Mouse (Mus musculus) forebrain, postnatal 0 days (tissue): ENCODE data around the gene Slc25a42. TPM values are rescaled to one million over a fixed set of nuclear protein-coding genes. Genes with fewer than 3 reads are reported as not detected.

Experiments
- ATAC-seq: fragments of 200-750 bp; cut with Nextera tagmentation; 2 replicates; pipeline ENCODE4 v1.8.0; 2017; ENCODE audit warnings: mild to moderate bottlenecking, moderate library complexity
- DNase-seq: peaks from one replicate; pipeline ENCODE4 v3.0.0-alpha.2; 2015
- H3K27ac ChIP-seq: fragments of 300-500 bp; sonication (generic); 2 replicates; pipeline ENCODE4 v1.5.1; 2014; ENCODE audit warnings: low read depth, mild to moderate bottlenecking, antibody characterized with exemption, low read length, moderate library complexity, mixed read lengths
- H3K27me3 ChIP-seq: fragments of 300-500 bp; sonication (generic); 2 replicates; pipeline ENCODE4 v1.6.1; 2014; ENCODE audit warnings: mild to moderate bottlenecking, low read length, mixed read lengths; ENCODE audit not compliant: insufficient read depth
- H3K36me3 ChIP-seq: fragments of 300-500 bp; sonication (generic); 2 replicates; pipeline ENCODE4 v1.6.1; 2014; ENCODE audit warnings: mild to moderate bottlenecking, moderate library complexity; ENCODE audit not compliant: insufficient read depth
- H3K4me1 ChIP-seq: fragments of 300-500 bp; sonication (generic); 2 replicates; pipeline ENCODE4 v1.6.1; 2014; ENCODE audit warnings: antibody characterized with exemption; ENCODE audit not compliant: insufficient read depth
- H3K4me2 ChIP-seq: fragments of 300-500 bp; sonication (generic); 2 replicates; pipeline ENCODE4 v1.6.1; 2014; ENCODE audit warnings: low read depth, mild to moderate bottlenecking, moderate library complexity
- H3K4me3 ChIP-seq: fragments of 300-500 bp; sonication (generic); 2 replicates; pipeline ENCODE4 v1.5.1; 2014; ENCODE audit warnings: low read depth, low read length, mixed read lengths
- H3K9ac ChIP-seq: fragments of 300-500 bp; sonication (generic); 2 replicates; pipeline ENCODE4 v1.6.1; 2014; ENCODE audit warnings: mild to moderate bottlenecking
- H3K9me3 ChIP-seq: fragments of 300-500 bp; sonication (generic); 2 replicates; pipeline ENCODE4 v1.6.1; 2016; ENCODE audit warnings: low read length
- CTCF ChIP-seq: sonication (generic); IDR thresholded peaks from 2 replicates; pipeline ENCODE4 v1.5.1; 2016; ENCODE audit warnings: antibody characterized with exemption, control low read depth, low read depth
- WGBS: fragments of 180-500 bp; shearing (Covaris S2); extraction: QIAGEN DNeasy Blood & Tissue Kit; methylation state at CpG from one replicate; pipeline ENCODE4 v1.1.7; 2014; 5-methylcytosine and 5-hydroxymethylcytosine counted together
- polyA plus RNA-seq: library from polyadenylated mRNA; unstranded; fragments of >200 nt; fragmentation: Nextera tagmentation; extraction: Ambion mirVana; gene quantifications from 2 replicates; pipeline ENCODE4 v1.2.1, GENCODE M21; 2015
- total RNA-seq: library from RNA; depleted of rRNA; stranded (reverse); fragments of >200 nt; gene quantifications from 2 replicates; pipeline ENCODE4 v1.2.3, GENCODE M21; 2014; rRNA removed

Slc25a42 gene
- total and polyA plus RNA-seq, 2 experiments from 2014 or later = 6.2 to 11.7 TPM

- H3K27me3 ChIP-seq = no peaks in the 10 kb centered on the region
- H3K9me3 ChIP-seq = no peaks in the 10 kb centered on the region
- TF ChIP-seq CTCF = no peak
- DNase-seq = no peak
- H3K36me3 ChIP-seq = peaks cover 19% of the 10 kb centered on the region
- no peak overlapping the region for H3K4me3 ChIP-seq
- no peak overlapping the region for H3K4me2 ChIP-seq
- no peak overlapping the region for H3K9ac ChIP-seq
- ATAC-seq = no peak
- H3K4me1 ChIP-seq = no peaks in the 10 kb centered on the region
- no peak overlapping the region for H3K27ac ChIP-seq
- 89% methylated on average over 7 of the region's 7 CpGs for WGBS
Observed at GRCm38 (mm10) chr8:70147678-70148607, 64.2 kb downstream of the Slc25a42 start.

- Histone ChIP-seq H3K27ac (peak overlapping the region; percentile 89), H3K4me1 (peaks cover 16% of the 10 kb centered on the region), H3K27me3 (no peaks in the 10 kb centered on the region), H3K9ac (peak overlapping the region; percentile 83), H3K4me2 (peak overlapping the region; percentile 53), H3K4me3 (peak overlapping the region; percentile 75), H3K9me3 (no peaks in the 10 kb centered on the region), H3K36me3 (peaks cover 14% of the 10 kb centered on the region; the same call in 1 of the 2 replicates)
- DNase-seq (peak; percentile 29), ATAC-seq (no peak)
- WGBS = 9% methylated on average over 9 of the region's 9 CpGs
- TF ChIP-seq CTCF = no peak
Observed at GRCm38 (mm10) chr8:70139981-70140380, 72.1 kb downstream of the Slc25a42 start.

GRCm38 (mm10) chr8:70139026-70139857 lies 72.9 kb downstream of the Slc25a42 start, which contains the start of the genes Rfxank, Borcs8 and Mef2b:
Gene Rfxank, minus strand, starts transcription at chr8:70139154.
Gene Borcs8, plus strand, starts transcription at chr8:70139499.
Gene Mef2b, plus strand, starts transcription at chr8:70139711.
- Histone ChIP-seq H3K27me3 (no peaks in the 10 kb centered on the region), H3K4me2 (peak within 1 kb of the TSS; percentile 67), H3K36me3 (peaks cover 22% of the 10 kb centered on the region; the same call in 1 of the 2 replicates), H3K27ac (peak within 1 kb of the TSS; percentile 89), H3K9ac (peak within 1 kb of the TSS; percentile 83), H3K4me1 (peaks cover 16% of the 10 kb centered on the region), H3K4me3 (peak within 1 kb of the TSS; percentile 75), H3K9me3 (no peaks in the 10 kb centered on the region)
- DNase-seq = peak; percentile 100
- peak; percentile 98 for ATAC-seq
- WGBS = under 1% methylated on average over 46 of the region's 46 CpGs
- no peak for TF ChIP-seq CTCF

DNA sequence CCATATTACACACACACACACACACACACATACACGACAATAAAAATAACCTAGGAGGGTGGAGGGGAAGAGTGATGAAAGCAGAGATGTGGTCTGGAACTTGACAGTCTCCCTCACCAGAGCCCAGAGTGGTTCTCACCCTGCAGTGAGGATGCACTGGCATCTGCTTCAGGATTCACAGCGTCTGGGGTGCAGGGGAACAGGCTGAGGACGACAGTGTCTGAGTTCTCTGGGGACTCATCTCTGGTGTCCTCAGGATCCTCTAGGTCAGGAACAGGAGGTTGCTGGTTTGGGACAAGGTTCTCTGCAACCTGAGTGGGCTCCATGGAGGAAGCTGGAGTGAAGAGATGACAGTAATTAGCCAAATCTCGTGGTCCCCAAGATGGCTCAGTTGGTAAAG lies 74.2 kb downstream of the Slc25a42 start:
- DNase-seq = no peak
- Histone ChIP-seq H3K4me2 (peak overlapping the region; percentile 67; the same call in 1 of the 2 replicates), H3K27me3 (no peaks in the 10 kb centered on the region), H3K9me3 (no peaks in the 10 kb centered on the region), H3K4me1 (peaks cover 16% of the 10 kb centered on the region), H3K9ac (no peak overlapping the region; the same call in 1 of the 2 replicates), H3K27ac (no peak overlapping the region), H3K36me3 (peaks cover 32% of the 10 kb centered on the region; the same call in 1 of the 2 replicates), H3K4me3 (no peak overlapping the region)
- no peak for ATAC-seq
- 84% methylated on average over 4 of the region's 4 CpGs for WGBS
- TF ChIP-seq CTCF = no peak

- DNase-seq = no peak
Observed at GRCm38 (mm10) chr8:70136591-70136990, 75.5 kb downstream of the Slc25a42 start.

DNA sequence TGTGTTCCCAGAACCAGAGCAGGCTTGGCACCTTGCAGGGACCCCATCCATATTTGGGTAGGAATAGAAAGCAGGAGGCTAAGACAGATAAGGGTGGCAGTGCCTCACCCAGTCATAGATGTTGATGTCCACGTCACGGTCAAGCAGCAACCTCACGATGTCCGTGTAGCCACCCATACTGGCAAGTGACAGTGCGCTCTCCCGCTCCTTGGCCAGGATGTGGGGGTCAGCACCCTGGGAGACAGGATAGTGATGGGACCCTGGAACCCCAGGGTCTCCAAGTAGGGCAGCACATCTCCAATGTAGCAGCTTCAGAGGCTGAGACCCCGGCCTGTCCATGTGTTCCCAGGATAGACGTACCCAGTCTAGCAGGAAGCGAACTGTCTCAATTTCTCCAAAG lies 77.2 kb downstream of the Slc25a42 start:
- Histone ChIP-seq H3K9ac (no peak overlapping the region), H3K27ac (no peak overlapping the region), H3K4me2 (no peak overlapping the region), H3K4me1 (peaks cover 11% of the 10 kb centered on the region), H3K27me3 (no peaks in the 10 kb centered on the region), H3K4me3 (no peak overlapping the region), H3K36me3 (peaks cover 35% of the 10 kb centered on the region; the same call in 1 of the 2 replicates), H3K9me3 (no peaks in the 10 kb centered on the region)
- no peak for DNase-seq
- no peak for ATAC-seq
- no peak for TF ChIP-seq CTCF
- 93% methylated on average over 9 of the region's 9 CpGs for WGBS

More at GRCm38 (mm10) chr8:70136591-70136990, 75.5 kb downstream of the Slc25a42 start:
- TF ChIP-seq CTCF = no peak
- Histone ChIP-seq H3K4me2 (no peak overlapping the region), H3K27me3 (no peaks in the 10 kb centered on the region), H3K9me3 (no peaks in the 10 kb centered on the region), H3K4me1 (peaks cover 16% of the 10 kb centered on the region), H3K4me3 (no peak overlapping the region), H3K36me3 (peaks cover 35% of the 10 kb centered on the region; the same call in 1 of the 2 replicates), H3K27ac (no peak overlapping the region), H3K9ac (no peak overlapping the region)
- no peak for ATAC-seq
- WGBS = 94% methylated on average over 4 of the region's 4 CpGs

Other genes with a start within 250 kb of the Slc25a42 start
- gene Gatad2a, start 215.9 kb downstream of the Slc25a42 start, total RNA-seq = 22.9 and 27.8 TPM in 2 replicates
- 21.7 and 24.9 TPM in 2 replicates for gene Gatad2a, start 215.9 kb downstream of the Slc25a42 start, polyA plus RNA-seq
- 137 and 142 TPM in 2 replicates for gene Mau2, start 169.6 kb downstream of the Slc25a42 start, total RNA-seq
- 46.6 and 56.2 TPM in 2 replicates for gene Mau2, start 169.6 kb downstream of the Slc25a42 start, polyA plus RNA-seq
- gene Sugp1, start 169.5 kb downstream of the Slc25a42 start, total RNA-seq = 19.9 and 20.9 TPM in 2 replicates
- gene Sugp1, start 169.5 kb downstream of the Slc25a42 start, polyA plus RNA-seq = 41.8 and 46.1 TPM in 2 replicates
- 0.92 and 3.0 TPM in 2 replicates for gene Tm6sf2, start 139.4 kb downstream of the Slc25a42 start, total RNA-seq
- 0.18 and 0.56 TPM in 2 replicates for gene Tm6sf2, start 139.4 kb downstream of the Slc25a42 start, polyA plus RNA-seq
- gene Hapln4, start 128.8 kb downstream of the Slc25a42 start, total RNA-seq = 0.31 and 0.48 TPM in 2 replicates
- gene Hapln4, start 128.8 kb downstream of the Slc25a42 start, polyA plus RNA-seq = 0.53 and 0.71 TPM in 2 replicates
- 316 and 372 TPM in 2 replicates for gene Ncan, start 91.4 kb downstream of the Slc25a42 start, total RNA-seq
- gene Ncan, start 91.4 kb downstream of the Slc25a42 start, polyA plus RNA-seq = 112 and 209 TPM in 2 replicates
- 6.6 and 7.2 TPM in 2 replicates for gene Nr2c2ap, start 81.0 kb downstream of the Slc25a42 start, total RNA-seq
- gene Nr2c2ap, start 81.0 kb downstream of the Slc25a42 start, polyA plus RNA-seq = 55.9 and 58.0 TPM in 2 replicates
- gene Rfxank, start 73.2 kb downstream of the Slc25a42 start, total RNA-seq = 8.5 and 10.2 TPM in 2 replicates
- 6.0 and 7.9 TPM in 2 replicates for gene Rfxank, start 73.2 kb downstream of the Slc25a42 start, polyA plus RNA-seq
- gene Borcs8, start 72.8 kb downstream of the Slc25a42 start, total RNA-seq = 59.3 and 74.9 TPM in 2 replicates
- 56.5 and 64.4 TPM in 2 replicates for gene Borcs8, start 72.8 kb downstream of the Slc25a42 start, polyA plus RNA-seq
- 0.90 TPM in 1 of 2 replicates, not detected in the other for gene Mef2b, start 72.6 kb downstream of the Slc25a42 start, total RNA-seq
- 1.3 and 1.7 TPM in 2 replicates for gene Mef2b, start 72.6 kb downstream of the Slc25a42 start, polyA plus RNA-seq
- gene Tmem161a, start 39.9 kb downstream of the Slc25a42 start, total RNA-seq = 60.7 and 74.9 TPM in 2 replicates
- gene Tmem161a, start 39.9 kb downstream of the Slc25a42 start, polyA plus RNA-seq = 43.3 and 52.7 TPM in 2 replicates
- gene Sugp2, start 21.9 kb upstream of the Slc25a42 start, total RNA-seq = 119 and 129 TPM in 2 replicates
- gene Sugp2, start 21.9 kb upstream of the Slc25a42 start, polyA plus RNA-seq = 50.9 and 65.0 TPM in 2 replicates
- gene Armc6, start 22.2 kb upstream of the Slc25a42 start, total RNA-seq = 108 and 136 TPM in 2 replicates
- gene Armc6, start 22.2 kb upstream of the Slc25a42 start, polyA plus RNA-seq = 119 and 122 TPM in 2 replicates
- gene Homer3, start 70.5 kb upstream of the Slc25a42 start, total RNA-seq = 27.2 and 34.7 TPM in 2 replicates
- gene Homer3, start 70.5 kb upstream of the Slc25a42 start, polyA plus RNA-seq = 20.2 and 23.9 TPM in 2 replicates
- gene Ddx49, start 90.2 kb upstream of the Slc25a42 start, total RNA-seq = 46.6 and 49.3 TPM in 2 replicates
- gene Ddx49, start 90.2 kb upstream of the Slc25a42 start, polyA plus RNA-seq = 49.3 and 54.9 TPM in 2 replicates
- 86.6 and 110 TPM in 2 replicates for gene Cope, start 90.2 kb upstream of the Slc25a42 start, total RNA-seq
- gene Cope, start 90.2 kb upstream of the Slc25a42 start, polyA plus RNA-seq = 259 and 296 TPM in 2 replicates
- gene Cers1, start 103.5 kb upstream of the Slc25a42 start, total RNA-seq = 52.5 and 58.4 TPM in 2 replicates
- 37.8 and 45.3 TPM in 2 replicates for gene Cers1, start 103.5 kb upstream of the Slc25a42 start, polyA plus RNA-seq
- 8.1 and 9.3 TPM in 2 replicates for gene Gdf1, start 117.5 kb upstream of the Slc25a42 start, total RNA-seq
- gene Gdf1, start 117.5 kb upstream of the Slc25a42 start, polyA plus RNA-seq = 6.2 and 8.0 TPM in 2 replicates
- 28.1 and 38.7 TPM in 2 replicates for gene Upf1, start 141.0 kb upstream of the Slc25a42 start, total RNA-seq
- gene Upf1, start 141.0 kb upstream of the Slc25a42 start, polyA plus RNA-seq = 7.1 and 9.0 TPM in 2 replicates
- 0.81 TPM in 1 of 2 replicates, not detected in the other for gene Comp, start 161.3 kb upstream of the Slc25a42 start, total RNA-seq
- gene Comp, start 161.3 kb upstream of the Slc25a42 start, polyA plus RNA-seq = 0.05 and 0.29 TPM in 2 replicates
- gene Crtc1, start 227.3 kb upstream of the Slc25a42 start, total RNA-seq = 41.2 and 51.7 TPM in 2 replicates
- gene Crtc1, start 227.3 kb upstream of the Slc25a42 start, polyA plus RNA-seq = 43.8 and 52.9 TPM in 2 replicates